Mouse (Mus musculus): ENCODE measurements around the gene Gm20388.
A peak's percentile ranks its signal among the peaks of the same experiment; 100 is the strongest.

Gene Gm20388

GRCm38 (mm10) chr8:120896203-120896602, 985.6 kb downstream of the Gm20388 start:
- DNase-seq: no peak

- peak; percentile 46 to 55 for DNase-seq
Observed at GRCm38 (mm10) chr8:120898008-120898407, 987.4 kb downstream of the Gm20388 start.

GRCm38 (mm10) chr8:120898828-120899407, 988.3 kb downstream of the Gm20388 start:
- no peak for DNase-seq

- no peak for DNase-seq
Observed at GRCm38 (mm10) chr8:120902346-120902745, 991.7 kb downstream of the Gm20388 start.

GRCm38 (mm10) chr8:120907671-120908070, 997.0 kb downstream of the Gm20388 start:
- DNase-seq: no peak

GRCm38 (mm10) chr8:120910936-120911335, 1000.3 kb downstream of the Gm20388 start:
- no peak for DNase-seq

- no peak for DNase-seq
Observed at GRCm38 (mm10) chr8:120912463-120912862, 1001.8 kb downstream of the Gm20388 start.

GRCm38 (mm10) chr8:120916831-120917435, 1006.3 kb downstream of the Gm20388 start:
- no peak for DNase-seq

GRCm38 (mm10) chr8:120920527-120920926, 1009.9 kb downstream of the Gm20388 start:
- no peak for DNase-seq

GRCm38 (mm10) chr8:120926201-120926600, 1015.6 kb downstream of the Gm20388 start:
- DNase-seq: no peak

GRCm38 (mm10) chr8:120928082-120928481, 1017.4 kb downstream of the Gm20388 start:
- DNase-seq: no peak

- no peak for DNase-seq
Observed at GRCm38 (mm10) chr8:120934596-120934995, 1024.0 kb downstream of the Gm20388 start.

GRCm38 (mm10) chr8:120936685-120937084, 1026.0 kb downstream of the Gm20388 start:
- no peak for DNase-seq

- DNase-seq: no peak
Observed at GRCm38 (mm10) chr8:120937474-120937873, 1026.8 kb downstream of the Gm20388 start.

GRCm38 (mm10) chr8:120940287-120940686, 1029.6 kb downstream of the Gm20388 start:
- no peak for DNase-seq

GRCm38 (mm10) chr8:120947240-120947639, 1036.6 kb downstream of the Gm20388 start:
- no peak for DNase-seq

GRCm38 (mm10) chr8:120948050-120948595, 1037.5 kb downstream of the Gm20388 start:
- DNase-seq: no peak

GRCm38 (mm10) chr8:120948620-120949491, 1038.2 kb downstream of the Gm20388 start:
- no peak for DNase-seq

- no peak for DNase-seq
Observed at GRCm38 (mm10) chr8:120950674-120951218, 1040.1 kb downstream of the Gm20388 start.

- DNase-seq: no peak
Observed at GRCm38 (mm10) chr8:120959470-120959891, 1048.8 kb downstream of the Gm20388 start.

- no peak for DNase-seq
Observed at GRCm38 (mm10) chr8:120962606-120963380, 1052.2 kb downstream of the Gm20388 start.

GRCm38 (mm10) chr8:120966557-120966956, 1055.9 kb downstream of the Gm20388 start:
- no peak for DNase-seq

Measured in B cell, adult 2 months (primary cell).